ENCODE assay signal across 8 mouse cellular contexts in genomic region chr2:167299861-167300667, GRCm38 (mm10). TPM values are rescaled to one million over a fixed set of nuclear protein-coding genes. Genes with fewer than 3 reads are reported as not detected.
DNase-seq lines count a peak whose midpoint lies in the region; ATAC-seq and TF ChIP-seq lines count a peak whose summit lies in the region.

No protein-coding gene starts in this region.

- H3K4me2 ChIP-seq in heart, embryonic 13.5 days: no peak overlapping the region
- no peak overlapping the region for H3K4me2 ChIP-seq in neural tube, embryonic 14.5 days (ENCODE audit: low read depth, low read length)

- no peak for ATAC-seq in heart, embryonic 13.5 days (ENCODE audit: extremely low read depth, insufficient number of reproducible peaks, low FRiP score, low TSS enrichment)
- peak; percentile 50; the same call in 1 of the 2 replicates for ATAC-seq in neural tube, embryonic 14.5 days (ENCODE audit: low read depth)

- H3K4me3 ChIP-seq in gastrocnemius, adult 2 months: no peak overlapping the region
- no peak overlapping the region for H3K4me3 ChIP-seq in heart, embryonic 13.5 days
- H3K4me3 ChIP-seq in neural tube, embryonic 14.5 days (ENCODE audit: low read depth, low read length): no peak overlapping the region

- DNase-seq in gastrocnemius, adult 2 months: peak; percentile 35
- no peak for DNase-seq in gastrocnemius, postnatal 10 days
- DNase-seq in urinary bladder, postnatal 10 days (ENCODE audit: low spot score): peak; percentile 5
- no peak for DNase-seq in urinary bladder, adult 2 months (ENCODE audit: low spot score)
- peak; percentile 11 for DNase-seq in kidney, postnatal 10 days
- no peak for DNase-seq in c-Kit-positive CD71-positive TER-119-positive erythroid progenitor cells, embryonic 14.5 days (ENCODE audit: low spot score)

- no peaks in the 10 kb centered on the region for H3K9me3 ChIP-seq in heart, embryonic 13.5 days
- H3K9me3 ChIP-seq in neural tube, embryonic 14.5 days (ENCODE audit: control insufficient read depth, low read length): no peaks in the 10 kb centered on the region

- no peak overlapping the region; the same call in 1 of the 2 replicates for H3K27ac ChIP-seq in gastrocnemius, adult 2 months
- H3K27ac ChIP-seq in heart, embryonic 13.5 days (replicated peaks): peak overlapping the region; percentile 46
- peak overlapping the region; percentile 39; the same call in 1 of the 2 replicates for H3K27ac ChIP-seq in neural tube, embryonic 14.5 days (ENCODE audit: low read depth, low read length)

- H3K9ac ChIP-seq in heart, embryonic 13.5 days: peak overlapping the region; percentile 45; the same call in 1 of the 2 replicates
- H3K9ac ChIP-seq in neural tube, embryonic 14.5 days (replicated peaks; ENCODE audit: low read depth, low read length): no peak overlapping the region; the same call in 1 of the 2 replicates

- peaks cover 59% of the 10 kb centered on the region for H3K36me3 ChIP-seq in heart, embryonic 13.5 days
- peaks cover 3% of the 10 kb centered on the region; the same call in 1 of the 2 replicates for H3K36me3 ChIP-seq in neural tube, embryonic 14.5 days (ENCODE audit: control insufficient read depth, insufficient read depth, low read length)

- H3K4me1 ChIP-seq in heart, embryonic 13.5 days: peaks cover 23% of the 10 kb centered on the region
- peaks cover 11% of the 10 kb centered on the region; the same call in 1 of the 2 replicates for H3K4me1 ChIP-seq in neural tube, embryonic 14.5 days (ENCODE audit: control insufficient read depth, insufficient read depth, low read length)

- 36% methylated on average over 6 of the region's 6 CpGs for WGBS in heart, embryonic 13.5 days
- WGBS in neural tube, embryonic 14.5 days: 40% methylated on average over 6 of the region's 6 CpGs

- no peaks in the 10 kb centered on the region for H3K27me3 ChIP-seq in heart, embryonic 13.5 days (replicated peaks)
- no peaks in the 10 kb centered on the region for H3K27me3 ChIP-seq in neural tube, embryonic 14.5 days (ENCODE audit: control insufficient read depth, insufficient read depth, low read length)

- TF ChIP-seq CTCF in gastrocnemius, adult 2 months (IDR thresholded peaks at IDR 0.05): no peak

- intact Hi-C loops in gastrocnemius, adult 2 months (cut with DNase I): no loop called here

RNA-seq across cellular contexts. Expression of gene B4galt5, which starts 48.9 kb away (rescaled TPM):
- 10 to 100 TPM in 1 of 2 experiments, 1 to 10 TPM in 1; 7.8 to 10.6 TPM for total RNA-seq in gastrocnemius, adult 2 months (2021)
- 10 to 100 TPM; 21.1 to 26.0 TPM for total RNA-seq in gastrocnemius, postnatal 10 days (2021)
- 12.6 and 28.4 TPM in 2 replicates for polyA plus RNA-seq in urinary bladder, adult 2 months (2012; rRNA removed)
- 8.8 and 9.7 TPM in 2 replicates for polyA plus RNA-seq in heart, embryonic 13.5 days (2015; fragmentation: Nextera tagmentation; extraction: Ambion mirVana)
- 22.6 and 31.5 TPM in 2 replicates for polyA plus RNA-seq in neural tube, embryonic 14.5 days (2014; fragmentation: Nextera tagmentation; extraction: Ambion mirVana)

RNA-seq across cellular contexts. Expression of gene Ptgis, which starts 59.7 kb away (rescaled TPM):
- total RNA-seq in gastrocnemius, adult 2 months (2021): 1 to 10 TPM; 1.7 to 5.2 TPM
- total RNA-seq in gastrocnemius, postnatal 10 days (2021): 10 to 100 TPM; 13.7 to 17.8 TPM
- 98.4 and 106 TPM in 2 replicates for polyA plus RNA-seq in urinary bladder, adult 2 months (2012; rRNA removed)
- polyA plus RNA-seq in heart, embryonic 13.5 days (2015; fragmentation: Nextera tagmentation; extraction: Ambion mirVana): 21.6 and 21.8 TPM in 2 replicates
- 1.9 and 5.9 TPM in 2 replicates for polyA plus RNA-seq in neural tube, embryonic 14.5 days (2014; fragmentation: Nextera tagmentation; extraction: Ambion mirVana)

Comparison
In these comparisons a context has a peak if more than half of its experiments do, and no peak if none do; other contexts are left out.
1. DNase-seq: peak in gastrocnemius, adult 2 months (single experiment), urinary bladder, postnatal 10 days (single experiment) and kidney, postnatal 10 days (single experiment); none in gastrocnemius, postnatal 10 days (single experiment), urinary bladder, adult 2 months (single experiment) and c-Kit-positive CD71-positive TER-119-positive erythroid progenitor cells, embryonic 14.5 days (single experiment).